Mouse (Mus musculus): ENCODE measurements around the gene Ccdc77. TPM values are rescaled to one million over a fixed set of nuclear protein-coding genes. Genes with fewer than 3 reads are reported as not detected.
"Not testable (repeated sequence)": the region's sequence is repeated elsewhere in the genome, so short reads cannot be mapped to it uniquely, and the experiment has no call there.

Gene Ccdc77
- polyA plus RNA-seq, 1 experiment from 2014 or later: 22.1 TPM

DNA sequence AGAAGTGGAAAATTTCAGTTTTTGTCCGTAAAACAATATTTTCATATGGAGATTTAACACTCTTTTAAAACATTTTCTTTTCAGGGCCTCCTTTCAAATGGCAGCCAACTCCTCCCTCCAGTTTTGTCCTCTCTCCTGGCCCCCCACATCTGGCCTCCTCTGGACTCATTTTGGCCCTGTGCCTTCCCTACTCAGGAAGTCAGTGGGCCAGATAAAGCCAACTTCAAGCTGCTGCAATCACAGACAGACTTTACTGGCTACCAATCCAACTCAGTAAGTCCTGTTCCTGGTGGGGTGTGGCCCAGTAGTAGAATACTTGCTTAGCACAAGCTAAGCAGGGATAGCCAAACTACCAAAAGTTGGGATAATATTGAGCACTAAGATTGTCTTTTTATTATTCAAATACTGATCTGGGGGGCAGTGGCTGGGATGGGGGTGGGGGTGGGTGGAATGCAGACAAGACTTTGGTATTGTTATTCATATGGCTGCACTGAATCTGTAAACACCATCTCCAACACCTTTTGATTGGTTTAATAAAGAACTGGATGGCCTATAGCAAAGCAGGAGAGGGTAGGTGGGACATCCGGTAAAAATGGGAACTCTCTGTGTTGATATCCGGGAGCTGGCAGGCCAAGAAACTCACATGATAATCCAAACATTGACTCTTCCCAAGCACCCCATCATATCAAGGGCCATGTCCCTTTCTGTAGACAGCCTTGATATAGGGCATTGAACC, 57.1 kb downstream of the Ccdc77 start:
- WGBS: 80% methylated on average over 3 of the region's 3 CpGs
- H3K9ac ChIP-seq: no peak overlapping the region

DNA sequence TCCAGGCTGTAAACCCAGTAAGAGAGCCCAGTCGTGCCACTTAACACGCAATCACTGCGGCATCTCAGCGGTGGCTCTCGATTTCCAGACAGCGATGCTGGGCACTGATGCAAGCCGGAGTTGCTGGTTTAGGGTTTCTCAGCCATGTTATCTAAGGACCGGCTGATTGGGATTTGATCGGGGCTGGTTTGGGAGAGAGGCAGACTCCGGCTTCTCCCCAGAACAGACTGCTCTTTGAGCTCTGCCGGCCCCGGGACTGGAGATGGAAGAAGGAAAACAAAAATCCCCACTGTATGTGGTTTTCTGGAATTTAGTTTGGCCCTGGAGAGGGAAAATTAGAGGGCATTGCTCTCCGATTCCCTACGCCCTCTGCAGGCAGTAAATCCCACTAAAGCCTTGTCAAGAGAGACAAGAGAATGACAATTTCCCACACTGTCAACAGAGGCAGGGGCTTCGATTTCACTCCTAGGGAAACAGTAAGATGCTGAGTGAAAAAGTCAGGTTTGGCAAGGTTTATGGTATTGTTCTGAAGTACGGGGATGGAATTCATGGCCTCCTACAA, 61.3 kb downstream of the Ccdc77 start:
- H3K27me3 ChIP-seq (replicated peaks): no peaks in the 10 kb centered on the region
- 21% methylated on average over 16 of the region's 16 CpGs for WGBS
- H3K36me3 ChIP-seq: no peaks in the 10 kb centered on the region
- peak overlapping the region; percentile 36 for H3K4me2 ChIP-seq (replicated peaks)
- H3K4me3 ChIP-seq (replicated peaks): no peak overlapping the region
- H3K9me3 ChIP-seq: no peaks in the 10 kb centered on the region
- no peak for ATAC-seq
- H3K27ac ChIP-seq: no peak overlapping the region
- no peak overlapping the region for H3K9ac ChIP-seq
- H3K4me1 ChIP-seq (replicated peaks): no peaks in the 10 kb centered on the region

More for the DNA sequence above, 57.1 kb downstream of the Ccdc77 start:
- Histone ChIP-seq H3K36me3 (no peaks in the 10 kb centered on the region), H3K4me3 (replicated peaks) (no peak overlapping the region), H3K9me3 (no peaks in the 10 kb centered on the region), H3K27me3 (replicated peaks) (no peaks in the 10 kb centered on the region), H3K27ac (no peak overlapping the region), H3K4me1 (replicated peaks) (no peaks in the 10 kb centered on the region), H3K4me2 (replicated peaks) (no peak overlapping the region)
- ATAC-seq: no peak

DNA sequence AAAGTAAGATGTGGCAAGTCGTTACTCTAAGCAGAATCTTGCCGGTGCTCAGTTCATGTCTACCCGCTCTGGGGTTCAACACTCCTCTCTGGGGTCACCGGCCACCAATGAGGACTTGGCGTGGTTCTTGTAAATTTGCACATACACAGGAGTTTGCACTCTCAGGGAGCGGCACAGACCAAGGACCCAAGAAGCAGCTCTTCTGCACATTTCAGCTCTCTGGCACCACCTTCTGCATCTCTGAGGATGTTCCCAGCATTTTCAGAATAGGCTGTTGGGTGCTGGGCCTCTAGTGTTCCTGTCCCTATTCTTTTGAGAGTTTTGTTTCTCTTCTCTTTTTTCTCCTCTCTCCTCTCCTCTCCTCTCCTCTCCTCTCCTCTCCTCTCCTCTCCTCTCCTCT, 63.0 kb downstream of the Ccdc77 start:
- ATAC-seq: peak; percentile 74
- H3K4me2 ChIP-seq (replicated peaks): no peak overlapping the region
- 20% methylated on average over 6 of the region's 6 CpGs for WGBS
- no peaks in the 10 kb centered on the region for H3K4me1 ChIP-seq (replicated peaks)
- H3K4me3 ChIP-seq (replicated peaks): no peak overlapping the region
- H3K36me3 ChIP-seq: no peaks in the 10 kb centered on the region
- no peaks in the 10 kb centered on the region for H3K9me3 ChIP-seq
- no peak overlapping the region for H3K9ac ChIP-seq
- no peak overlapping the region for H3K27ac ChIP-seq
- H3K27me3 ChIP-seq (replicated peaks): no peaks in the 10 kb centered on the region

DNA sequence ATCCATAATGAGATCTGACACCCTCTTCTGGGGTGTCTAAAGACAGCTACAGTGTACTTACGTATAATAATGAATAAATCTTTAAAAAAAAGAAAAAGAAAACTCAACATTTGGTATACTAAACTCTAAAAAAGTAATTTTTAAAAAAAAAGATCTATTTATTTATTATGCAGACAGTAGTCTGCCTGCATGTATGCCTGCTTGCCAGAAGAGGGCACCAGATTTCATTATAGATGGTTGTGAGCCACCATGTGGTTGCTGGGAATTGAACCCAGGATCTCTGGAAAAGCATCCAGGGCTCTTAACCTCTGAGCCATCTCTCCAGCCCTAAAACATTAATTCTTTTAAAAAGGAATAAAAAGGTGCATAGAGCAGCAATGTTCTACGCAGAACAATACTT, 67.6 kb downstream of the Ccdc77 start:
- ATAC-seq; H3K9me3 ChIP-seq; H3K9ac ChIP-seq; H3K27me3 ChIP-seq (replicated peaks); H3K4me1 ChIP-seq (replicated peaks); H3K4me3 ChIP-seq (replicated peaks); H3K36me3 ChIP-seq; H3K4me2 ChIP-seq (replicated peaks); H3K27ac ChIP-seq: not testable (repeated sequence)
- WGBS: 88% methylated on average over 2 of the region's 2 CpGs

DNA sequence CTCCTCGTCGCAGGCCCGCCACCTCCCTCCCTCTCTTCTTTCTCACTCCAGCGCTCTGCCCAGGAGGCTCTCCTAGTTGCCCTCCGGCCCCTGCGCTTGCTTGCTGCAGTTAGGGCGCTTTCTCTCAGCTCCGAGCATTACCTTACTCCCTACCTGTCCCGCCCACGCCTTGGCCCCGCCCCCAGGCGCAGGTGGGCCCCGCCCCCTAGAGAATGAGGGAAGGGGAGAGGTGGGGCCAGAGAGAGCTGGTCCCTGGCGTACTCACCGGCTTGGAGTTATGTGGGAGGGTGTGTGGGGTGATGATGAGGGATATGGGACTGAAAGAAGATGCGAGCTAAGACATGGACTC, 69.4 kb downstream of the Ccdc77 start:
- peak; percentile 94 for ATAC-seq
- 2% methylated on average over 16 of the region's 16 CpGs for WGBS
- H3K4me2 ChIP-seq (replicated peaks): peak overlapping the region; percentile 99
- peak overlapping the region; percentile 65 for H3K9ac ChIP-seq
- H3K27me3 ChIP-seq (replicated peaks): peaks cover 9% of the 10 kb centered on the region
- peak overlapping the region; percentile 77 for H3K4me3 ChIP-seq (replicated peaks)
- no peaks in the 10 kb centered on the region for H3K36me3 ChIP-seq
- H3K27ac ChIP-seq: peak overlapping the region; percentile 52
- H3K4me1 ChIP-seq (replicated peaks): peaks cover 4% of the 10 kb centered on the region; the same call in 1 of the 2 replicates
- H3K9me3 ChIP-seq: no peaks in the 10 kb centered on the region

DNA sequence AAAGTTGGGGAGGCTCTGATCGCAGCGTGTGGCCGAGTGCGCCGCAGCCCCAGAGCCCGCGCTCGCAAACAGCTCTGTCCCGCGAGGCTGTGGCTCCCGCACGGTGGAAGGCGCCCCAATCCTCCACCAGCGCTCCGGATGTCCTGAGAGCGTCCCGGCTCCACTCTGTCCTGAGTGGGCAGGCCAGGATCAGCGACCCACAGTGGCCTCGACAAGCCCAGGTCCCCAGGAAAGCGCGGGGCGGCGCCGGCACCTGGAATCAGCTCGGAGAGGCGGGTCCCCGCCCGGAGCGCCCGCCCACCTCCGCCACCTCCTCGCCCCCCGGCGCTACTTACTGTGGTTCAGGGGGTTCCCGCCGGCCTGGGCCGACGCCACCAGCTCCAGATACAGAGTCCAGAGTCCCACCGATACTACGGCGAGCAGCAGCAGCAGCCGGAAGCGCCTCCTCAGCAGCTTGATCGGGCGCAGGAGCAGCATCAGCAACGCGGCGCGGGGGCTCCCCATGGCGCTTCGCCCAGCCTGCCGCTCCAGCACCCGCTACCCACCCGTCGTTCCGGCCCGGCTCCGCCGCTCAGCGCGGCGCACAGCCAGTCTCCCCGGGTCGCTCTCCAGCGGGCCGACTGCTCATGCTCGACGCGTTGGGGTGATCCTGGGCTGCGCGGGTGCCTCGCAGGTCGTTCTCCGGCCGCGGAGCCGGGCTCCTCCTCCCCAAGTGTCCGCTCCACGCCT, 70.0 kb downstream of the Ccdc77 start, which contains the start of the genes D330020A13Rik and B4galnt3:
D330020A13Rik (plus strand) TSS at position 309 of the 729 bp plus-strand sequence.
B4galnt3 (minus strand) TSS at position 504 of the 729 bp plus-strand sequence.
- Histone ChIP-seq H3K9me3 (no peaks in the 10 kb centered on the region), H3K27me3 (replicated peaks) (peaks cover 9% of the 10 kb centered on the region), H3K27ac (peak within 1 kb of the TSS; percentile 52), H3K4me2 (replicated peaks) (peak within 1 kb of the TSS; percentile 99), H3K9ac (peak within 1 kb of the TSS; percentile 65), H3K4me3 (replicated peaks) (peak within 1 kb of the TSS; percentile 77), H3K4me1 (replicated peaks) (peaks cover 4% of the 10 kb centered on the region; the same call in 1 of the 2 replicates), H3K36me3 (no peaks in the 10 kb centered on the region)
- under 1% methylated on average over 79 of the region's 79 CpGs for WGBS
- peak; percentile 81 for ATAC-seq

DNA sequence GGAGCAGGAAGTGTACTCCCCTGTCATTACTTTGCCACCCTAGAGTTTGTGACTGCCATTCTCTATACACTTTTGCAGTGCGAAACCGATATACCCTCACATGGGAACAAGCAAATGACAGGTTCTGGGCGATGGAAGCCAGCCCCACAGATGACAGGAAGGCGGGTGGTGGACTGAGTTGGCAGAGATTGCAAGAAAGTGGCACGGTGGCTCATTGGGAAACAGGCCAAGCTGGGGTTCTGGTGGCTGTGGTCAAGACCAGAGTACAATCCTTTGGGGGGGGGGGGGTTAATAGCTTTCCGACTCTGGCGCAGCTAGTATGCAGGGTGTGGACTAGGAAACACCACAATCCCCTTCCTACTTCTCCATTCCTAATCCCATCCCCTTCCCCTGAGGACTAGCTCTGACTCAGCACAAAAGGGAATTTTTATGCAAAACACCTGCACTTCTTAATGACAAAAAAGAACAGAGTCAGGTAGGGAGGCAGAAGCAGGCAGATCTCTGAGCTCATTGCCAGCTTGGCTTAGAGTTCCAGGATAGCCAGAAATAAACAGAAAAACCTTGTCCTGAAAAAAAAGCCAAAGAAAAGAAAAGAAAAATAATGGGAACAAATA, 72.7 kb downstream of the Ccdc77 start:
- WGBS: 82% methylated on average over 7 of the region's 7 CpGs
- peaks cover 9% of the 10 kb centered on the region for H3K27me3 ChIP-seq (replicated peaks)
- no peak overlapping the region for H3K4me2 ChIP-seq (replicated peaks)
- no peak overlapping the region for H3K27ac ChIP-seq
- peaks cover 4% of the 10 kb centered on the region; the same call in 1 of the 2 replicates for H3K4me1 ChIP-seq (replicated peaks)
- no peaks in the 10 kb centered on the region for H3K36me3 ChIP-seq
- no peak overlapping the region for H3K9ac ChIP-seq
- H3K4me3 ChIP-seq (replicated peaks): no peak overlapping the region
- H3K9me3 ChIP-seq: no peaks in the 10 kb centered on the region
- no peak for ATAC-seq

DNA sequence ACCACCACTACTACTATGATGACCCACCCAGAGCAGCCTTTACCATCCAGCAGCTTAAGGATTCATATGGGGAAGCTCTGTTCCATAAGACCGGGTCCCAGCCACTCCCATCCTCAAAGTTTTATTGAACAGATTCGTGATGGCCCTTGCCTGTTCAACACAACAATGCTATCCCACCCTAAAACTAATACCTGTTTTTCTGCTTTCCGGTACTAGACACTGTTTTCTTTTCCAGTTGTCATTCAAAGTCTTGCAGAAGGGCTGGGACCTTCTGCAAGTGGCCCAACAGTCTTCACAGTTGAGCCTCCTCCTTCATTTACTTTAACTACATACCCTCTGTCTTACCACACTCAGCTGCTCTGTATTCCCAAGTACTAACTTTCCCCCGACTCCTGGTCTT, 74.7 kb downstream of the Ccdc77 start:
- Histone ChIP-seq H3K9ac (no peak overlapping the region), H3K36me3 (no peaks in the 10 kb centered on the region), H3K27me3 (replicated peaks) (peaks cover 9% of the 10 kb centered on the region), H3K27ac (no peak overlapping the region), H3K4me3 (replicated peaks) (no peak overlapping the region), H3K9me3 (no peaks in the 10 kb centered on the region), H3K4me1 (replicated peaks) (no peaks in the 10 kb centered on the region), H3K4me2 (replicated peaks) (no peak overlapping the region)
- no peak for ATAC-seq
- 87% methylated on average over 4 of the region's 4 CpGs for WGBS

DNA sequence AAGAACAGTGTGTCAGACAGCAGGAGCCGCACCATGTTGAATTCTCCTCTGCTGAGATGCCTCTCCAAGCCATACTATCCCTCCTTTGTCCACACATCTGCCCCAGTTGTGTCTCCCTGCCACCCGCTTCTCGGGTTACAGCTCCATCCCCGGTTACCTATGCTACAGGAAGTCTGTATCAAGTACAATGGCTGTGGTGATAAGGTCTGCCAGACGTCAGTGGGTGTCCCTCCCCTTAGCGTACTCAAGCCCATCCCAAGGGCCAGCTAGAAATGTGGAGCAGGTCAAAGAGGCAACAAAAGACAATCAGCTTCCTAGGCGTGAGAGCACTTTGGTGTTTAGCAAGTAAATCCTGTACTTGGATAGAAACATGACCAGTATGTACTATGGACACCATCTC, 75.6 kb downstream of the Ccdc77 start:
- no peaks in the 10 kb centered on the region for H3K9me3 ChIP-seq
- no peak overlapping the region for H3K4me3 ChIP-seq (replicated peaks)
- ATAC-seq: no peak
- H3K36me3 ChIP-seq: no peaks in the 10 kb centered on the region
- WGBS: 38% methylated on average over 7 of the region's 7 CpGs
- no peak overlapping the region for H3K4me2 ChIP-seq (replicated peaks)
- no peak overlapping the region for H3K27ac ChIP-seq
- H3K27me3 ChIP-seq (replicated peaks): peaks cover 4% of the 10 kb centered on the region; the same call in 1 of the 2 replicates
- no peaks in the 10 kb centered on the region for H3K4me1 ChIP-seq (replicated peaks)
- no peak overlapping the region for H3K9ac ChIP-seq

DNA sequence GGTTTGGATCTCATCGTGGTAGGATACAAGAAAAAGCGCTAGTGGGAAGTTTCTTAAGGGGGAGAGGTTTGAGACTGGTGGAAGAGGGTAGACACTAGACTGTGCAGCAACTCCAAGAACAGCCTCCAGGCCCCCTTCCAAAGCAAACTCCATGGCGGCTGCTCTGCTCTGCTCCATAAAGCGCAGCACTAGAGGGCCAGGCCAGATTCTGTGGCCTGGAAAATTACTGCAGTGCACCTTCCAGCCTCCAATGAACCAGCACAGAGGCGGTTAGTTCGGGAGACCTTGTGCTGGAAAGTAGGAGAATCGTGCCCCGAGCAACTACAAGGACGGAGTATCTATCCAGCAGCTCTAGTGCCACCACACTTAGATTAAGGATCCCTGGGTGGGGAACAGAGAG, 76.9 kb downstream of the Ccdc77 start:
- no peak overlapping the region for H3K9ac ChIP-seq
- H3K27ac ChIP-seq: no peak overlapping the region
- H3K9me3 ChIP-seq: no peaks in the 10 kb centered on the region
- WGBS: 84% methylated on average over 9 of the region's 9 CpGs
- ATAC-seq: no peak
- H3K27me3 ChIP-seq (replicated peaks): no peaks in the 10 kb centered on the region
- H3K4me3 ChIP-seq (replicated peaks): no peak overlapping the region
- no peaks in the 10 kb centered on the region for H3K4me1 ChIP-seq (replicated peaks)
- H3K36me3 ChIP-seq: no peaks in the 10 kb centered on the region
- no peak overlapping the region for H3K4me2 ChIP-seq (replicated peaks)

DNA sequence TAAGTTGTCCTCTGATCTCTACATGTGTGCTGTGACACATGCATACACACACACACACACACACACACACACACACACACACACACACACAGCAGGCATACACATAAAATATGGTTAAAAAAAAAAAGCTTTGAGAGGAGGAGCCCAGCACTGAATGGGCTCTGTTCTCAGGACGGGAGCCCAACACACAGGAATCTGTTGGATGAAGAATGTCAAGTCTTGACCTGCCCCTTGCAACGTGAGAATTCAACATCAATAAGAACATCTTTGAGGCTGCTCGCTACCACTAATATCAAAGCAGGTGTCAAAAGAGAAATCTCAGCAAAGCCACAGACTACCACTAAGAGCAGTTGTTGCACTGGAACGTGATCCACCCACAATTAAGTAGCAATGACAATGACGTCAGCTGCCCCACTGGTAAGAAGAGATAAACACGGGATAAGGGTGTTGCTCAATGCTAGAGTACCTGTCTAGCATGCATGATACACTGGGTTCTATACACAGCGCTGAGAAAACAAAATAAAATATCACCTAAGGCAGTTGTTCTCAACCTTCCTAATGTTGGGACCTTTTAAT, 87.2 kb downstream of the Ccdc77 start:
- Histone ChIP-seq H3K4me2 (replicated peaks) (no peak overlapping the region), H3K4me3 (replicated peaks) (no peak overlapping the region), H3K36me3 (no peaks in the 10 kb centered on the region), H3K27ac (no peak overlapping the region), H3K9ac (no peak overlapping the region), H3K4me1 (replicated peaks) (no peaks in the 10 kb centered on the region), H3K9me3 (no peaks in the 10 kb centered on the region), H3K27me3 (replicated peaks) (no peaks in the 10 kb centered on the region)
- 67% methylated on average over 7 of the region's 7 CpGs for whole genome bisulfite sequencing
- 0 out of 2 replicates have a peak, but pooled peaks have one; percentile 51 for ATAC-seq

DNA sequence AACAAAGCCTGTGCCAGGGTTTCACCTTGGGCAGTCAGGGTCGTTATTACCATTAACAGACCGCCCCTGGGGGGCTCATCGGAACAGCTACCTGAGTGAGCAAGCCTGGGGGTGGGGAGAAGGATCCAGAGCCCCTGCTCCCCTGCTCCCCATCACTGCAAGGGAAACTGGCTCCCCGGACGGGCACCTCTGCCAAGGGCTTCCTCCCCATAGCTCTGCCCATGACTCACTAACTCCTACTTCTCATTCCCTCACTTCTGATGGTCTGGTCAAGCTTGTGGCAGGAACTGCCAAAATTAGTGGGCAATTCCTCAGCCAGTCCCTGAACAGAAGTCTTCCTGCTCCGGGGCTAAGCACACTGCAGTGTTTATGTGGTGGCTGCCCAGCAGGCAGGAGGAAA, 88.9 kb downstream of the Ccdc77 start:
- no peaks in the 10 kb centered on the region for H3K9me3 ChIP-seq
- no peak overlapping the region for H3K27ac ChIP-seq
- H3K4me1 ChIP-seq (replicated peaks): no peaks in the 10 kb centered on the region
- WGBS: 53% methylated on average over 6 of the region's 6 CpGs
- no peaks in the 10 kb centered on the region for H3K27me3 ChIP-seq (replicated peaks)
- H3K36me3 ChIP-seq: no peaks in the 10 kb centered on the region
- no peak for ATAC-seq
- no peak overlapping the region for H3K4me2 ChIP-seq (replicated peaks)
- H3K9ac ChIP-seq: no peak overlapping the region
- no peak overlapping the region for H3K4me3 ChIP-seq (replicated peaks)

All from intestine, embryonic 15.5 days (tissue).